Mouse (Mus musculus): ENCODE data around the gene As3mt. TPM values are rescaled to one million over a fixed set of nuclear protein-coding genes. Genes with fewer than 3 reads are reported as not detected.
"Not testable (repeated sequence)": the region's sequence is repeated elsewhere in the genome, so short reads cannot be mapped to it uniquely, and the experiment has no call there.

As3mt gene
- polyA plus RNA-seq, 1 experiment from 2014 or later: 35.2 TPM

DNA sequence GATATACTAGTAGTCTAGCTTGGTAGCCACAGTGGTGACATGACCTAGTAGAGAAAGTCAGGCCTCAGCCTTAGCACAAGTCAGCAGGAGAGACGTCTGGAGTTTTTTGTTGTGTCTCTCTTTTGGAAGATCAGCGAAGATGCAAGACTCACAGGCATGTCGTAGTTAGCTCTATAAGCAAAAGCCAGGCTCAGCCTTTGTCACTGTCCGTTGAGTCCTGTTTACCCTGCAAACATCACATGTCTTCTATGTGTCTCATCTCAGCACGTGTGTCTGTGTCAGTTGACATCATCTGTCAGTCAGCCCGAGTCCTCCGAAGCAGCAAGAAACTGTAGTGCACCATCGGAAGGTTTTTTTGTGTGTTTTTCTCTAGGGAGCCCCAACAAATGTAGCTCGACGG lies 24.1 kb downstream of the As3mt start:
- Histone ChIP-seq H3K36me3 (ENCODE audit: control insufficient read depth, insufficient read depth, low read length) (no peaks in the 10 kb centered on the region), H3K4me1 (ENCODE audit: control insufficient read depth, insufficient read depth, low read length) (0 out of 2 replicates have a peak, but pooled peaks cover 3% of the 10 kb centered on the region), H3K4me3 (ENCODE audit: low read depth, low read length) (no peak overlapping the region), H3K27me3 (ENCODE audit: control insufficient read depth, insufficient read depth, low read length) (no peaks in the 10 kb centered on the region), H3K4me2 (ENCODE audit: low read depth) (no peak overlapping the region), H3K9me3 (ENCODE audit: control insufficient read depth, low read length) (no peaks in the 10 kb centered on the region), H3K27ac (ENCODE audit: low read depth, low read length) (no peak overlapping the region), H3K9ac (ENCODE audit: low read length) (no peak overlapping the region)
- 87% methylated on average over 10 of the region's 10 CpGs for WGBS
- ATAC-seq (ENCODE audit: insufficient read depth, low FRiP score, low TSS enrichment): no peak
- no peak for DNase-seq (ENCODE audit: low spot score)

DNA sequence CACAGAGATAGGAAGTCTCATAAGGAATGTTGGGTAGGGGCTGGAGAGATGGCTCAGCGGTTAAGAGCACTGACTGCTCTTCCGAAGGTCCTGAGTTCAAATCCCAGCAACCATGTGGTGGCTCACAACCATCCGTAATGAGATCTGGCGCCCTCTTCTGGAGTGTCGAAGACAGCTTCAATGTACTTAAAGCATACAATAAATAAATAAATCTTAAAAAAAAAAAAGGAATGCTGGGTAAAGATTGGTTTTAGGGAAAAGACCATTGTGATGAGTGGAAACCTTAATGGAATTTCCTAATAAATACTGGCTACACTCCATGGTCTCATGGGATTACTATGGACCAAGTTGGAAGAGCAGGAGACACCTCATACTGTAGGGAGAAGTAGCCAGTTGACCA lies 25.4 kb downstream of the As3mt start:
- not testable (repeated sequence) for H3K9me3 ChIP-seq (ENCODE audit: control insufficient read depth, low read length); DNase-seq (ENCODE audit: low spot score); H3K36me3 ChIP-seq (ENCODE audit: control insufficient read depth, insufficient read depth, low read length); H3K4me1 ChIP-seq (ENCODE audit: control insufficient read depth, insufficient read depth, low read length); H3K4me2 ChIP-seq (ENCODE audit: low read depth); H3K9ac ChIP-seq (ENCODE audit: low read length); H3K27ac ChIP-seq (ENCODE audit: low read depth, low read length); H3K4me3 ChIP-seq (ENCODE audit: low read depth, low read length); ATAC-seq (ENCODE audit: insufficient read depth, low FRiP score, low TSS enrichment); H3K27me3 ChIP-seq (ENCODE audit: control insufficient read depth, insufficient read depth, low read length)
- 92% methylated on average over 5 of the region's 5 CpGs for WGBS

DNA sequence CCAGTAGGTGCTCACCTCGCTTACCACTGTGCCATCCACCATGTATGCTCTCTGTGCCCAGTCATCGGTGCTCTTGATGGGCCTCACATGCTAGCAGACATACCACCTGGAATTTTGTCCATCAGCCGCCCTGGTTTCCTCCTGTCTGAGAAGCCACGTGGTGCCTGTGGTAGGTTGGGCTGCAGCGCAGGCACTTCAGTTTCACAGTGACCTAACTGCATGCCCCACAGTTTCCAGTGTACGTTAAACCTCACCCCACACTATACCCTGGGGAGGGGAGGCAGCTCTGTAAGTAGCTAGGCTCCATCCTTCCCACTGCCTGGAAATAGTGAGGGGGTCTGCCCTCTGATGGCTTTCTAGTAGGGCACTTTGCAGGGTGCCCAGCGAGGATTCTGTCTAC lies 26.4 kb downstream of the As3mt start:
- no peak overlapping the region for H3K4me3 ChIP-seq (ENCODE audit: low read depth, low read length)
- H3K27ac ChIP-seq (ENCODE audit: low read depth, low read length): no peak overlapping the region
- WGBS: 93% methylated on average over 7 of the region's 7 CpGs
- no peak overlapping the region for H3K4me2 ChIP-seq (ENCODE audit: low read depth)
- DNase-seq (ENCODE audit: low spot score): no peak
- no peaks in the 10 kb centered on the region for H3K4me1 ChIP-seq (ENCODE audit: control insufficient read depth, insufficient read depth, low read length)
- H3K36me3 ChIP-seq (ENCODE audit: control insufficient read depth, insufficient read depth, low read length): no peaks in the 10 kb centered on the region
- no peaks in the 10 kb centered on the region for H3K9me3 ChIP-seq (ENCODE audit: control insufficient read depth, low read length)
- no peaks in the 10 kb centered on the region for H3K27me3 ChIP-seq (ENCODE audit: control insufficient read depth, insufficient read depth, low read length)
- ATAC-seq (ENCODE audit: insufficient read depth, low FRiP score, low TSS enrichment): no peak
- H3K9ac ChIP-seq (ENCODE audit: low read length): no peak overlapping the region

DNA sequence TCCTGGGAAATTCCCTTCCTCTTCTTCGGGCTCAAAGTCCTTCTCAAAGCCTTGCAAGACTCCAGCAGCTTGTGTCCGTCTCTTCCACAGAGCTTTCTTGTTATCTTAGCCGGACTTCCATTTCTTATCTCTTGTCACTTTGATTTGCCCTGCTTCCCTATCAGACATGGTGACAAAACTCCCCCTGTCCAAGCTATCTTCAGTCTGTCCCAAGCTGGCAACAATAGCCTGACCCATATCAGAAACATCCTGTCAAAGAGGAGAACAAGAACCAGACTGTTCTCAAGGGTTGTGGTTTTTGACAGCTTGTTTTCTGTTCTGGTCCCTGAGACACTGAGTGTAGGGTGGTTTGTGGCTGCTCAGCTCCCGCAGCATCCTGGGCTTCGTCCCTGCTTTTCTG lies 28.0 kb downstream of the As3mt start:
- Histone ChIP-seq H3K36me3 (ENCODE audit: control insufficient read depth, insufficient read depth, low read length) (no peaks in the 10 kb centered on the region), H3K9ac (ENCODE audit: low read length) (no peak overlapping the region), H3K4me1 (ENCODE audit: control insufficient read depth, insufficient read depth, low read length) (no peaks in the 10 kb centered on the region), H3K4me2 (ENCODE audit: low read depth) (no peak overlapping the region), H3K4me3 (ENCODE audit: low read depth, low read length) (no peak overlapping the region), H3K9me3 (ENCODE audit: control insufficient read depth, low read length) (no peaks in the 10 kb centered on the region), H3K27ac (ENCODE audit: low read depth, low read length) (no peak overlapping the region), H3K27me3 (ENCODE audit: control insufficient read depth, insufficient read depth, low read length) (no peaks in the 10 kb centered on the region)
- DNase-seq (ENCODE audit: low spot score) (no peak), ATAC-seq (ENCODE audit: insufficient read depth, low FRiP score, low TSS enrichment) (no peak)
- WGBS: 74% methylated on average over 5 of the region's 5 CpGs

DNA sequence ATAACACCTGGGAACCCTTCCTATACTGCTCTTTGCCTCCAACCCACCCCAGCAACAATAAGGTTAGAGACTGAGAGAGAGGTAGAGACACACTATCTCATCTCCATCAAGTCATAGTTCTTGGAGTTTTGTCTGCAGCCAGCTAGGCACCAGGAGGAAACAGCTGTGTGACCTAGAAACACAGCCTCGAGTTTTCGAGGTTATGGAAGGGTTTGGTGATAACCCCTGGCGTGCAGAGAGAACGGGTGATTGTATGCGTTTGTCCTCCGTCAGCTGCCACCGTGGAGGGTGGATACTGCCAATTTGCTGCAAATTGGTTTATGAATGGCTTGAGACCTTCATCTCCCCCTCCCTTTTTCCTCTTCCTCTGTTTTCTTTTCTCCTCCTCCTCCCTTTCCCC lies 29.8 kb downstream of the As3mt start:
- Histone ChIP-seq H3K9me3 (ENCODE audit: control insufficient read depth, low read length) (no peaks in the 10 kb centered on the region), H3K4me3 (ENCODE audit: low read depth, low read length) (no peak overlapping the region), H3K36me3 (ENCODE audit: control insufficient read depth, insufficient read depth, low read length) (no peaks in the 10 kb centered on the region), H3K4me2 (ENCODE audit: low read depth) (no peak overlapping the region), H3K4me1 (ENCODE audit: control insufficient read depth, insufficient read depth, low read length) (no peaks in the 10 kb centered on the region), H3K27ac (ENCODE audit: low read depth, low read length) (no peak overlapping the region), H3K27me3 (ENCODE audit: control insufficient read depth, insufficient read depth, low read length) (no peaks in the 10 kb centered on the region), H3K9ac (ENCODE audit: low read length) (no peak overlapping the region)
- WGBS: 83% methylated on average over 7 of the region's 7 CpGs
- DNase-seq (ENCODE audit: low spot score): no peak
- no peak for ATAC-seq (ENCODE audit: insufficient read depth, low FRiP score, low TSS enrichment)

DNA sequence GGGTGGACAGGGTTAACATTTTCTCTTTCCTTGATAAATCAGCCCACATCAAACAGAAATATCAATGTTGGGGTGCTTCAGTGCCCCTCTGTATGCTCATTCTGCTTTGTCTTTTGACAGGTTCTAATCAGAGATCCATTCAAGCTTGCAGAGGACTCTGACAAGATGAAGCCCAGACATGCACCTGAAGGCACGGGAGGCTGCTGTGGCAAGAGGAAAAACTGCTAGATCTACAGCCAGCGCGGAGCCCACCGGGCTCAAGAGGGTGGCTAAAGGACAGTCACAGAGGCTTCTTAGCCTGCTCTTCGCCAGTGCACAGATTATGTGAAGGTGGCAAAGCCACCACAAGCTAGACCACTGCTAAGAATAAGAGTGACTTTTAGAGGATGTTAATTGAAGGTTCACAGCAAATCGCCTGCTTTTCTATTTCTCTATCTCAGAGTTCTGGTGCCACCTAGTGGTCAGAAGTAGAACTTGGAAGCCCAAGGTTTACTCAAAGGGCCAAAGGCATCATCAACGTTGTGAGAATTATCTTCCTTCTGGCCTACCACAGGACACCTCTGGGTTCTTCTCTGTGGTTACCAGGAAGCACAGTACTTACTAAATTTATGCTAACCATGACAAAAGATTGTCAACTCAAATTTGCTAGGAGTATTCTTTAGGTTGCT lies 33.2 kb downstream of the As3mt start:
- 55% methylated on average over 7 of the region's 7 CpGs for WGBS
- no peaks in the 10 kb centered on the region for H3K36me3 ChIP-seq (ENCODE audit: control insufficient read depth, insufficient read depth, low read length)
- no peaks in the 10 kb centered on the region for H3K4me1 ChIP-seq (ENCODE audit: control insufficient read depth, insufficient read depth, low read length)
- H3K4me2 ChIP-seq (ENCODE audit: low read depth): no peak overlapping the region
- no peak overlapping the region for H3K9ac ChIP-seq (ENCODE audit: low read length)
- DNase-seq (ENCODE audit: low spot score) (peak; percentile 59), ATAC-seq (ENCODE audit: insufficient read depth, low FRiP score, low TSS enrichment) (no peak)
- no peaks in the 10 kb centered on the region for H3K9me3 ChIP-seq (ENCODE audit: control insufficient read depth, low read length)
- H3K4me3 ChIP-seq (ENCODE audit: low read depth, low read length): no peak overlapping the region
- no peak overlapping the region for H3K27ac ChIP-seq (ENCODE audit: low read depth, low read length)
- no peaks in the 10 kb centered on the region for H3K27me3 ChIP-seq (ENCODE audit: control insufficient read depth, insufficient read depth, low read length)

DNA sequence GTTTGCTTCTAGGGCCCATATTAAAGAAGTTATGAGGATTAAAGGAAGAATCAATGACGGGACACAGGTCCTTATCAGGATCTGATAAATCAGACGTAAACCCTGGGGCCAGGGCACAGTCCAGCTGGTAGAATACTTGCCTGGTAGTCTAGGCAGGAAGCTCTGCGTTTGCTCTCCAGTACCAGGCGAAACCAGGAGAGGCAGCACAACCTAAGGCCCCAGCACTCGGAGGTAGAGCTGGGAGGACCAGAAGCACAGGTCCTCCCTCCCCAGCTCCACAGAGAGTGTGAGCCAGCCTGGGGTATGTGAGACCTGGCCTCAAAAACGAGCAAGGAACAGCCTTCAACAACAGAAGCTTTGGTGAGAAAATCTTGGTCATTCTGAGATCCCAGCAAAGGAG lies 34.3 kb downstream of the As3mt start:
- WGBS: 44% methylated on average over 6 of the region's 6 CpGs
- no peaks in the 10 kb centered on the region for H3K9me3 ChIP-seq (ENCODE audit: control insufficient read depth, low read length)
- no peaks in the 10 kb centered on the region for H3K27me3 ChIP-seq (ENCODE audit: control insufficient read depth, insufficient read depth, low read length)
- H3K27ac ChIP-seq (ENCODE audit: low read depth, low read length): no peak overlapping the region
- ATAC-seq (ENCODE audit: insufficient read depth, low FRiP score, low TSS enrichment): no peak
- H3K4me3 ChIP-seq (ENCODE audit: low read depth, low read length): no peak overlapping the region
- no peak for DNase-seq (ENCODE audit: low spot score)
- H3K9ac ChIP-seq (ENCODE audit: low read length): no peak overlapping the region
- no peaks in the 10 kb centered on the region for H3K36me3 ChIP-seq (ENCODE audit: control insufficient read depth, insufficient read depth, low read length)
- H3K4me2 ChIP-seq (ENCODE audit: low read depth): no peak overlapping the region
- no peaks in the 10 kb centered on the region for H3K4me1 ChIP-seq (ENCODE audit: control insufficient read depth, insufficient read depth, low read length)

DNA sequence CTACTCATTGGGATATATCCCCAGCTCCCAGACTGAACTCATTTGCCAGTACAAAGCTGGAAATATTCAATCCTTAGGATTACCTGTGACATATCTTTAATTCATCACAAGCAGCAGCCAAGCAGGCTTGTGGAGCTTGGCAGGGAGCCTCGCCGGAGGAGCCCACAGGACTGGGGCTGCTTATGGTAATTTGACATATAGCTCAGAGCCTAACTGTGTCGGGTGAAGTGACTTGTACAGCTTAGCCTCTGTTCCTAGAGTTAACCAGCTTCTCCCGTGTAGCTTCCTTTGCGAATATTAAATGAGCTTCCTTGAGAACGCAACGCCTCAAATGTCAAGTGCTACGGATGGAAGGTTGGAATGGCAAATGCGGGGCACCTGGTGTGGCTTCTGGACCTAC lies 37.4 kb downstream of the As3mt start:
- no peaks in the 10 kb centered on the region for H3K9me3 ChIP-seq (ENCODE audit: control insufficient read depth, low read length)
- WGBS: 81% methylated on average over 9 of the region's 9 CpGs
- no peaks in the 10 kb centered on the region for H3K36me3 ChIP-seq (ENCODE audit: control insufficient read depth, insufficient read depth, low read length)
- no peaks in the 10 kb centered on the region for H3K4me1 ChIP-seq (ENCODE audit: control insufficient read depth, insufficient read depth, low read length)
- no peak overlapping the region for H3K4me2 ChIP-seq (ENCODE audit: low read depth)
- H3K27me3 ChIP-seq (ENCODE audit: control insufficient read depth, insufficient read depth, low read length): no peaks in the 10 kb centered on the region
- no peak overlapping the region for H3K4me3 ChIP-seq (ENCODE audit: low read depth, low read length)
- no peak overlapping the region for H3K27ac ChIP-seq (ENCODE audit: low read depth, low read length)
- no peak for DNase-seq (ENCODE audit: low spot score)
- H3K9ac ChIP-seq (ENCODE audit: low read length): no peak overlapping the region
- no peak for ATAC-seq (ENCODE audit: insufficient read depth, low FRiP score, low TSS enrichment)

DNA sequence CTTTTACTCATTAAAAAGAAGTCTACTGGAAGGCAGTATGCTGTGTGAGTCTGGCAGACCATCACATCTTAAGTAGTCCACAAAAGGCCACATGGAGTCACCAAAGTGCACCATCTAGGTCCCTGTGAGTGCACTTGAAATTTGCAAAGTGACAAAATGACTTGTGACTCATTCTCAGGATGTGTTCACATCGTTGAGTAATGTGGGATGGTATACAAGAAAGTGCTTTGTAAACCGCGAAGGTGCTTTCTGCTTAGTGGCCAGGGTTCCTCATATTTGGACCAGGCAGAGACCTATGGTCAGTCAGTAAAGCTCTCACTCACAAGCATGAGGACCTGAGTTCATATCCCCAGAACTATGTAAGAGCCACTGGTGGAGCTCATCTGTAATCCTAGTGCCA lies 40.5 kb downstream of the As3mt start:
- ATAC-seq (ENCODE audit: insufficient read depth, low FRiP score, low TSS enrichment) (no peak), DNase-seq (ENCODE audit: low spot score) (no peak)
- no peaks in the 10 kb centered on the region for H3K27me3 ChIP-seq (ENCODE audit: control insufficient read depth, insufficient read depth, low read length)
- no peak overlapping the region for H3K4me2 ChIP-seq (ENCODE audit: low read depth)
- 86% methylated on average over 3 of the region's 3 CpGs for WGBS
- H3K4me3 ChIP-seq (ENCODE audit: low read depth, low read length): no peak overlapping the region
- H3K27ac ChIP-seq (ENCODE audit: low read depth, low read length): no peak overlapping the region
- no peaks in the 10 kb centered on the region for H3K4me1 ChIP-seq (ENCODE audit: control insufficient read depth, insufficient read depth, low read length)
- no peak overlapping the region for H3K9ac ChIP-seq (ENCODE audit: low read length)
- no peaks in the 10 kb centered on the region for H3K9me3 ChIP-seq (ENCODE audit: control insufficient read depth, low read length)
- H3K36me3 ChIP-seq (ENCODE audit: control insufficient read depth, insufficient read depth, low read length): no peaks in the 10 kb centered on the region

Measured in neural tube, embryonic 11.5 days (tissue).